Mouse (Mus musculus) embryonic facial prominence, embryonic 11.5 days (tissue): ENCODE data around the gene Ripk3. TPM values are rescaled to one million over a fixed set of nuclear protein-coding genes. Genes with fewer than 3 reads are reported as not detected.
"Not testable (repeated sequence)": the region's sequence is repeated elsewhere in the genome, so short reads cannot be mapped to it uniquely, and the experiment has no call there.

Experiments
- ATAC-seq: fragments of 200-750 bp; cut with Nextera tagmentation; replicated peaks from 2 replicates; pipeline ENCODE4 v1.8.0; 2017; ENCODE audit warnings: low read depth; ENCODE audit not compliant: insufficient number of reproducible peaks, low FRiP score, low TSS enrichment
- DNase-seq: peaks from one replicate; pipeline ENCODE4 v3.0.0-alpha.2; 2015; ENCODE audit warnings: low spot score
- H3K27ac ChIP-seq: fragments of 300-500 bp; sonication (generic); replicated peaks from 2 replicates; pipeline ENCODE4 v1.5.1; 2014; ENCODE audit warnings: mild to moderate bottlenecking, low read depth, low read length, control low read depth
- H3K27me3 ChIP-seq: fragments of 300-500 bp; sonication (generic); 2 replicates; pipeline ENCODE4 v1.6.1; 2014; ENCODE audit warnings: mild to moderate bottlenecking, low read length, moderate library complexity, mixed read lengths; ENCODE audit not compliant: control insufficient read depth, insufficient read depth
- H3K36me3 ChIP-seq: fragments of 300-500 bp; sonication (generic); replicated peaks from 2 replicates; pipeline ENCODE4 v1.6.1; 2014; ENCODE audit warnings: low read depth, mild to moderate bottlenecking, low read length, moderate library complexity, mixed read lengths; ENCODE audit not compliant: control insufficient read depth, insufficient read depth
- H3K4me1 ChIP-seq: fragments of 300-500 bp; sonication (generic); 2 replicates; pipeline ENCODE4 v1.6.1; 2014; ENCODE audit warnings: low read length, mixed read lengths; ENCODE audit not compliant: control insufficient read depth, insufficient read depth
- H3K4me2 ChIP-seq: fragments of 300-500 bp; sonication (generic); 2 replicates; pipeline ENCODE4 v1.6.1; 2014; ENCODE audit warnings: low read depth, mild to moderate bottlenecking, control low read depth, low read length, moderate library complexity
- H3K4me3 ChIP-seq: fragments of 300-500 bp; sonication (generic); 2 replicates; pipeline ENCODE4 v1.5.1; 2014; ENCODE audit warnings: low read depth, low read length, control low read depth
- H3K9ac ChIP-seq: fragments of 300-500 bp; sonication (generic); replicated peaks from 2 replicates; pipeline ENCODE4 v1.6.1; 2014; ENCODE audit warnings: mild to moderate bottlenecking, control low read depth, low read length
- H3K9me3 ChIP-seq: fragments of 300-500 bp; sonication (generic); replicated peaks from 2 replicates; pipeline ENCODE4 v1.6.1; 2016; ENCODE audit warnings: mild to moderate bottlenecking, low read length, inconsistent platforms, mixed read lengths; ENCODE audit not compliant: control insufficient read depth
- WGBS: fragments of 180-500 bp; shearing (Covaris S2); extraction: QIAGEN DNeasy Blood & Tissue Kit; methylation state at CpG from one replicate; pipeline ENCODE4 v1.1.7; 2014; 5-methylcytosine and 5-hydroxymethylcytosine counted together
- polyA plus RNA-seq: library from polyadenylated mRNA; unstranded; fragments of >200 nt; fragmentation: Nextera tagmentation; extraction: Ambion mirVana; gene quantifications from 2 replicates; pipeline ENCODE4 v1.2.1, GENCODE M21; 2014

The Ripk3 gene
- polyA plus RNA-seq, 1 experiment from 2014 or later: 33.7 TPM

- H3K9me3 ChIP-seq: no peaks in the 10 kb centered on the region
- no peaks in the 10 kb centered on the region for H3K36me3 ChIP-seq
- no peak within 1 kb of the TSS for H3K4me2 ChIP-seq
- peaks cover 27% of the 10 kb centered on the region for H3K27me3 ChIP-seq
- ATAC-seq (no peak), DNase-seq (no peak)
- peaks cover 6% of the 10 kb centered on the region; the same call in 1 of the 2 replicates for H3K4me1 ChIP-seq
- H3K27ac ChIP-seq: no peak within 1 kb of the TSS
- 76% methylated on average over 4 of the region's 4 CpGs for WGBS
- H3K9ac ChIP-seq: no peak within 1 kb of the TSS
- no peak within 1 kb of the TSS for H3K4me3 ChIP-seq
Measured at GRCm38 (mm10) chr14:55765696-55766095, 23.0 kb downstream of the Ripk3 start, which contains the start of gene Ltb4r1. TSS of gene Ltb4r1 (plus strand) at chr14:55765962.

GRCm38 (mm10) chr14:55763166-55763565 lies 25.5 kb downstream of the Ripk3 start:
- Histone ChIP-seq H3K4me2 (no peak overlapping the region), H3K27me3 (peaks cover 27% of the 10 kb centered on the region)
- 62% methylated on average over 7 of the region's 7 CpGs for WGBS

GRCm38 (mm10) chr14:55762001-55762821 lies 26.5 kb downstream of the Ripk3 start:
- Histone ChIP-seq H3K9ac (peak overlapping the region; percentile 67), H3K27ac (no peak overlapping the region), H3K36me3 (no peaks in the 10 kb centered on the region), H3K27me3 (peaks cover 22% of the 10 kb centered on the region), H3K4me3 (peak overlapping the region; percentile 53), H3K4me2 (peak overlapping the region; percentile 97), H3K4me1 (peaks cover 6% of the 10 kb centered on the region), H3K9me3 (no peaks in the 10 kb centered on the region)
- under 1% methylated on average over 77 of the region's 77 CpGs for WGBS
- peak; percentile 57 for ATAC-seq
- peak; percentile 76 for DNase-seq

More at GRCm38 (mm10) chr14:55763166-55763565, 25.5 kb downstream of the Ripk3 start:
- DNase-seq (no peak), ATAC-seq (no peak)
- H3K4me3 ChIP-seq: no peak overlapping the region
- H3K36me3 ChIP-seq: no peaks in the 10 kb centered on the region
- peaks cover 6% of the 10 kb centered on the region for H3K4me1 ChIP-seq
- H3K27ac ChIP-seq: no peak overlapping the region
- H3K9me3 ChIP-seq: no peaks in the 10 kb centered on the region
- no peak overlapping the region for H3K9ac ChIP-seq

GRCm38 (mm10) chr14:55761163-55761562 lies 27.5 kb downstream of the Ripk3 start, which contains the start of gene Ltb4r2:
TSS of gene Ltb4r2 (plus strand) at chr14:55761428.
- ATAC-seq (no peak), DNase-seq (no peak)
- Histone ChIP-seq H3K9me3 (no peaks in the 10 kb centered on the region), H3K27ac (no peak within 1 kb of the TSS), H3K4me3 (peak within 1 kb of the TSS; percentile 53), H3K9ac (peak within 1 kb of the TSS; percentile 67), H3K4me2 (peak within 1 kb of the TSS; percentile 97), H3K27me3 (peaks cover 15% of the 10 kb centered on the region), H3K4me1 (peaks cover 6% of the 10 kb centered on the region), H3K36me3 (no peaks in the 10 kb centered on the region)
- 69% methylated on average over 6 of the region's 6 CpGs for WGBS

GRCm38 (mm10) chr14:55760156-55760555 lies 28.5 kb downstream of the Ripk3 start:
- H3K27me3 ChIP-seq: peaks cover 15% of the 10 kb centered on the region
- H3K4me3 ChIP-seq, H3K9ac ChIP-seq, H3K4me1 ChIP-seq, ATAC-seq, H3K9me3 ChIP-seq, H3K36me3 ChIP-seq, H3K27ac ChIP-seq, H3K4me2 ChIP-seq: not testable (repeated sequence)
- WGBS: 0% methylated on average over 6 of the region's 6 CpGs
- peak; percentile 91 for DNase-seq

- peaks cover 15% of the 10 kb centered on the region for H3K27me3 ChIP-seq
- ATAC-seq (no peak), DNase-seq (peak; percentile 81)
Measured at GRCm38 (mm10) chr14:55758363-55758784, 30.3 kb downstream of the Ripk3 start, which contains the start of gene Cideb. TSS of gene Cideb (minus strand) at chr14:55758458.

GRCm38 (mm10) chr14:55757566-55757965 lies 31.1 kb downstream of the Ripk3 start:
- 87% methylated on average over 6 of the region's 6 CpGs for WGBS
- ATAC-seq (no peak), DNase-seq (no peak)
- Histone ChIP-seq H3K27me3 (peaks cover 15% of the 10 kb centered on the region), H3K36me3 (peaks cover 16% of the 10 kb centered on the region), H3K4me2 (no peak overlapping the region), H3K4me1 (peaks cover 6% of the 10 kb centered on the region), H3K4me3 (no peak overlapping the region), H3K27ac (no peak overlapping the region), H3K9me3 (no peaks in the 10 kb centered on the region), H3K9ac (no peak overlapping the region)

More at GRCm38 (mm10) chr14:55758363-55758784, 30.3 kb downstream of the Ripk3 start, which contains the start of gene Cideb:
- Histone ChIP-seq H3K9me3 (no peaks in the 10 kb centered on the region), H3K27ac (no peak within 1 kb of the TSS), H3K9ac (no peak within 1 kb of the TSS), H3K4me1 (peaks cover 6% of the 10 kb centered on the region), H3K4me2 (no peak within 1 kb of the TSS), H3K36me3 (peaks cover 10% of the 10 kb centered on the region), H3K4me3 (no peak within 1 kb of the TSS)
- WGBS: 13% methylated on average over 8 of the region's 8 CpGs
